Mouse (Mus musculus) liver, adult (tissue): ENCODE results near the gene Fam110a.

Experiments used
- GATA4 ChIP-seq: IDR thresholded peaks from 2 replicates; pipeline ENCODE4 v1.6.1; 2014; ENCODE audit warnings: mild to moderate bottlenecking, low read length; ENCODE audit not compliant: insufficient replicate concordance

The Fam110a gene

DNA sequence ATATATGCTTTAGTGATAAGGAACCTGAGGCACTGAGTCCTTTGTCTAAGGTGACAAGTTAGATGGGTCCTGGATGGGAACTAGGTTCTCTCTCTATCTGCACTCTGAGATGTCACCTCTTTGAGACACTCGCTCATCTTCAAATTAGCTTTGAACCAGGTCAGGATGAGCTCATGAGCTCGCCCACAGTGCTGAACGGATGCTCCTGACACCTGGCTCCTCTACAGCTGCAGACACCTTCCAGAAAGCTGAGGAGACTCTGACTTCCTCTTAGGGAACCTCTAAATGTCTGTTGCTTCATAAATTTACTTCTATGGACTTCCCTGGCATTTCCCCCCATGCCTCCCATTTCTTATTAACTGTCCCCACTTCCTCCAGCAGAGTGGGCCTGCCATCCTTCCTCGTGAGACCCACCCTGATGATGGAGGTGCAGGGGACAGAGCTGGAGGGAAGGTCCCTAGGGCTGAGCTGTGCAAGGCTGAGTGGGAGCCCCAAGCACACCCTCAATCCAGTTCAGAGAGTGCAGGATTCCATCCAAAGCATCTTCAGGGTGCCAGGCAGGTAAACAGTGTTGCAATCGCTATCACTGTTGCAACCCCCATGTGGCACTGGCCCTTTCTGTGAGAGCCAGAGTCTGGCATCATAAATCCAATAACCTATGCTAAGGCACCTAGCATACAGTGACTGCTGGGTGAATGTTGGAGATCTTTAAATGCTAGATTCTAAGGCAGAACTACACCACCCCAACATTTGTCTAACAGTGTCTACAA lies 40.2 kb downstream of the Fam110a start:
- no peak for TF ChIP-seq GATA4

DNA sequence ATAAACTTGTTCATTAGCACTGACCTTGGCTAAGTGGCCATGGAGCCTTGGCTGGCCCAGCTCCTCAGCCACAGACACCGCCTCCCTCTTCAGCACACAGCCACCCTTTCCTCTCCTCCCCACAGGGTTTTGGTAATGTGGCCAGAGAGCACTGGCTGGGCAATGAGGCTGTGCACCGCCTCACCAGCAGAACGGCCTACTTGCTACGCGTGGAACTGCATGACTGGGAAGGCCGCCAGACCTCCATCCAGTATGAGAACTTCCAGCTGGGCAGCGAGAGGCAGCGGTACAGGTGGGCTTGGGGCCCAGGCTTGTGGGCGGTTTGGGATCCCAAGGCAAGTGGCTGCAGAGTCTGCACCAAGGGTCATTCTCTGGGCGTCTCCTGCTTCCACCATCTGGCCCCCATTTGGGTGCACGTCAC lies 41.2 kb downstream of the Fam110a start:
- TF ChIP-seq GATA4, result no peak

DNA sequence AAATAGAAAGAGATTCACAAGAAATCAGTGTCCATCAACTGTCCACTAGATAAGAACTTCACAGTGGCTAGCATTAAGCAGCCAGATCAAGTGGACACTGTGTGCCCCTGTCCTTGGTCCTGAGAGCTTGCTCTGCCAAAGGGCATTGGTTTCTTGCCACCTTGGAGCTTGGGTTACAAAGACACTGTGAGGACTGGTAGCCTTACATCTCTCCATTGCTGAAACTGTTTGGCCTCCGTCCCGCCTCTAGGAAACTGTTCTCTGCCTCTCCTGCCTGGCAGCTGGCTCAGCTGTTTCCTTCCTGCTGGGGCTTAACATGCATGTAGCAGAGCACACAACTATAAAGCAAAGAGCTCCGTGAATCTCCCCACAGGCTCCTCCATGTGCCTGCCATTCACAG lies 42.1 kb downstream of the Fam110a start:
- no peak for TF ChIP-seq GATA4

DNA sequence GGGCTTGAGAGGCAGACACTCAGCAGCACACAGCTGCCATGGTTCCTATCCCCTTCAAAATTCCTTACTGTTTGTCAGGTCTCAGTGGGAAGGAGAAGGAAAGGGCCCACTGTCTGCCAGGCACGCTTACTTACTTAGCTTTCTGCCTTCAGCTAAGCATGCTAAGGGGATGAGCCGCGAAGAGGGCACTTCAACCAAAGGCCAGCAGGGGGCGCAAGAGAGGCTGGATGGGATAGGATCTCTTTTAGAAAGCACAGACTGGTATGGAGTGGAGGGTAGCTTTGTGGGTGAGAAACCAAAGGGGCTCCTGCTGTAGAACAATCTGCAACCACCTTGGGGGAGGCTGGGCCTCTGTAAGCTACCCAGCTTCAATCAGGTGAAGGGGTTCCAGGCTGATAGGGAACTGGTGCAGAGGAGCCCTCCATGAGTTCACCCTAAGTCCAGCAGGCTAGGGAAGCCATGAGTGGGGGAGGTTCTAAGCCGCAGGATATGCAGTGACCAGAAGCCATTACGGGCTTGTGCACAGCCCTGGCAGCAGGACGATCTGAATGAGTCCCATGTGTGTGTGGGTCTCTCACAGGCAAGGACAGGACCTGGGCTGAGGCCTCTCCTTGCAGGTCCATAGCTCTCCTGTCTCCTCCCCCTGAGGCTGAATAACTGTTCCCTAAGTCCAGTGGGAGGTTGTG lies 49.5 kb downstream of the Fam110a start:
- no peak for TF ChIP-seq GATA4

DNA sequence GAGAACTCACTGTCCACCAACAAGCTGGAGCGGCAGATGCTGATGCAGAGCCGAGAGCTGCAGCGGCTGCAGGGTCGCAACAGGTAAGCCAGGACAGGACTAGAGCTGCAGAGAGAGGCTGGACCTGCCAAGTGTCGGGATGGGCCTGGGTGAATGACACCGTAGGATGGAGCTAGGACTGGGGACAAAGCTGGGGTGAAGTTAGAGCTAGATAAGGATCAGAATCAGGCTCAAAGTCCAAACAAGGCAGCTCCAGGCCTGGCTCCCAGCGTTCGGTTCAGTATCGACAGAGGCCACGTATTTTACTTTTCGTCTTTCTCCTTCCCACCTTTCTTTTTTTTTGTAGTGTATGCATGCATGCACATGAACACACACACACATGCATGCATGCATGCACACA lies 52.9 kb downstream of the Fam110a start:
- peak; percentile 100 for TF ChIP-seq GATA4

DNA sequence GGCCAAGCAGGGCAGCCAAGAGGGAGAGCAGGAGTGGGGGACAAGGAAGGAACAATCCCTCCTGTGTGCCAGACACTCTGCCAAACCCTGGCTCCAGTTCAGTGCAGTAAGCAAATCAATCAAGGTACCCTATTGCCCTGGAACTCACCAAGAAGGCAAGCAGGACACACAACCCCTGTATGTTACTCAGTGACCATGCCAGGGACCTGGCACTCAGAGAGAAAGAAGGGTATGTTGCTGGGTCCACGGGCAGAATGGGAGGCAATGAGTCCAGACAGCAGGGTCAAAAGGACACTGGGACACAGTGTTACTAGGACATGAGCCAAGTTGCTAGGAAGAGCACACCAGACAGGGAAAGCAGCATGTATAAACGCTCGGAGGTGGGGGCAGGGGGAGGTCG lies 54.3 kb downstream of the Fam110a start:
- TF ChIP-seq GATA4, result no peak

DNA sequence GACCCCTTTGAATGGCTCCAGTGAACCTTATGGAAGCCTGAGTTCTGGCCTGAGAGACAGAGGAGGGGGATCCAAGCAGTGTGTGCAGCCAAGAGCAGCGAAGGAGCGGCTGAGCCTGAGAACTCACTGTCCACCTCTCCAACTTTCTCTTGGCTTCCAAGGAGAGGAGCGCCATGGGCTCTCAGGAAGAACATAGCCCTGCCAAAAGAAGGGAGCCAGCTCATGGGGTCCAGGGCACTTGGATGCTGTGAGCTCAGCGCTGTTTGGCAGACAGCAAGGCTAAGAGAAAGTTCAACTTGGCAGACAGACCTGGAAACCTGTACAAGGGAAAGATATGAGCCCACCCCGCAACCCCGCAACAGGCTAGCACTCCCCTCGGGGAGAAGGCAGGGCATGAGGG lies 55.7 kb downstream of the Fam110a start:
- no peak for TF ChIP-seq GATA4

DNA sequence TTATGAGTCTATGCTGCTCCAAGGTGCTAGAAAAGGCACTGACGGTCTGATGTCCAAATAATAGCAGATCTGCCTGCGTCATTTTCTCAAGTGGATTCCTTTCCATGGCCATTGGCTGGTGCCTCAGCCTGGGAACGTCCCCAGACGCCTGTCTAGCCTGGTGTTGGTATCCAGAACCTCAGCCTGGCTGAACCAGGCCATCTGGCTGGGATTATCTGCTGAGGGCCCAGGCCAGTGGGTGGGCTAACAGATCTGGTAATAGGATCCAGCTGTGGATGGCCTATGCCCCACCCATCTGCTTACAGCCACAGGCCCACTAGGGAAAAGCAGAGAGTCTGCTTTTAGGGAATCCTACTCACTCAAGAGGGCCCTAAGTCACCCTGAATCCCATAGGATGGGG lies 58.4 kb downstream of the Fam110a start:
- no peak for TF ChIP-seq GATA4

DNA sequence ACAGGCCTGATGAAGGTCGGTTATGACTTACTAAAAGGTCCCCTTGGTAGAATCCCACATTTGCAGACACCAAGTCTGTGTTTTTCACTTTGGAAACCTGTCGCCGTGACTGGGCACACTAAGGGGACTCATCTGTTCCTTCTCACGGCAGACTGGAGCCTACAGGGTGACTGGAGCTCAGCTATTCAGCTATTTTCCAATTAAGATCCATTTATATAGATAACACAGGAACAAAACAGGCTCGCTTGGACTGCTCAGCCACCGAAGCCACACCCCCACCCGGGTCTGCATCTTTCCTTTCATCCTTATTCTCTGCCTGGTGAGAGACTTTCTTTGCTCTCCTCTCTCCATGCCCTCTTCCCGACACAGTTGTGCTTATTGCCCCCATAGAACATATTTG lies 59.0 kb downstream of the Fam110a start:
- TF ChIP-seq GATA4, result no peak
